Mouse (Mus musculus) embryonic fibroblast, embryonic 13.5 days (primary cell): ENCODE measurements around the gene Podn.

Experiments
- CTCF ChIP-seq: IDR thresholded peaks from 2 replicates; pipeline ENCODE4 v1.5.1; 2011; ENCODE audit warnings: mild to moderate bottlenecking, control low read depth, low read length, moderate library complexity, borderline replicate concordance; ENCODE audit not compliant: insufficient read depth
- POLR2A ChIP-seq: IDR thresholded peaks from 2 replicates; pipeline ENCODE4 v1.6.1; 2011; ENCODE audit warnings: low read depth, mild to moderate bottlenecking, control low read depth, low read length, moderate library complexity

GRCm38 (mm10) chr4:107980002-107980600 lies 116.1 kb downstream of the Podn start:
- TF ChIP-seq POLR2A: no peak
- no peak for TF ChIP-seq CTCF
